Mouse (Mus musculus) T-helper 1 cell (primary cell): ENCODE data around the gene Ppp1r14a.

ENCODE experiments used
- in situ Hi-C: fragments of 300-600 bp; cut with MboI, MseI; formaldehyde crosslinking; loops from one replicate; pipeline ENCODE4 v1.15.1; 2025; ENCODE audit warnings: high pct_unique_total_duplicates

The Ppp1r14a gene

DNA sequence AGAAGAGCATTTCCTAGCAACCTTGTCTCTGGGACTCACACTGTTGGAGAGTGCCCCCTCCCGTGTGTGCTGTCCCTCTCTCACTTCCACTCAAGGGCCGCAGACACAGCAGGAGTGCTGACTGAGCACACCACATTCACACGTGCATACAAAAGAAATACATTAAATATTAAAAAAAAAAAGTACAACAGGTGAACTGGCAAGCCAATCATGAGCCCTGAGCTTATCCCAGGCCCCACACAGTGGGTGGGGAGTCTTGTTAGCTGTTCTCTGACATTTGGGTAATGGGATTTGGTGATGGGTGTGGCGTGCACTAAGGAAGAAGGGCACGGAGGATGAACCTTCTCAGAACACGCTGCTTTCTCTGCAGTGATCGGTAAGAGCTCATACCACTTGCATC lies 13.5 kb downstream of the Ppp1r14a start:
- in situ Hi-C loops, result loop anchor here (5.0 kb wide), 1 partner anchor 250 kb away; no protein-coding TSS in a partner anchor

DNA sequence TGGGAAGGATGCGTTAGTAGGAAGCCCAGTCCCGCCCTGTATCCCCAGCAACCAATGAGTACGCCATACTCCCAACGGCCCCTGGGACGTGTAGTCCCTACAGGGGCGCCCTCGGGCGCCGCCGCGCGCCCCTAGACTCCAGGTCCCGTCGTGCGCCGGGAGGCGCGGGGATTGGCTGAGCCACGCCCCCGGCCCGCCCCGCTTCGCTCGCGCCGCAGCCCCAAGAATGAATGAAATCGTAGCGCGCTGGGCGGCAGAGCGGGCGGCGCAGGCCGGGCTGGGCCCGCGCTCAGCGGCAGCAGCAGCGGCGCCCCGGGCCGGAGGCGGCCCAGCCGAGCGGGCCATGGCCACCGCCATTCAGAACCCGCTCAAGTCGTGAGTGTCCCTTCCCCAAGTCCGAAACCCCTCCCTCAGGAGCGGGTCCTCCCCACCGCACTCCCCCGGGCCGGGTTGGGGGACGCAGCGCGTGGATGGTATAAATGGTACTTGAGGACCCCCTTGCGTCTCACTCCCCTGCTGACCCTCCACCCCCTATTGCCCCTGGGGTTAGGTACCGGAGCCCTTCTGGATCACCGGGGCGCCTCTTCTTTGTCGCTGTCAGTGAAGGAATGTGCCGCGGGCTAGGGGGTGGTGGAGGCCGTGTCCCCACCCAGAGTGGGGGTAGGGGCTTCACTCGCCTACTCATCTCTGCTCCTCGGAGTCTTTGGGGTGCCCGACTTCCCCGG lies 14.8 kb downstream of the Ppp1r14a start, which contains the start of gene Dpf1:
Dpf1 (plus strand) TSS at position 214 of the 725 bp plus-strand sequence.
- in situ Hi-C loops, result loop anchor here (5.0 kb wide), 1 partner anchor 252 kb away; no protein-coding TSS in a partner anchor

DNA sequence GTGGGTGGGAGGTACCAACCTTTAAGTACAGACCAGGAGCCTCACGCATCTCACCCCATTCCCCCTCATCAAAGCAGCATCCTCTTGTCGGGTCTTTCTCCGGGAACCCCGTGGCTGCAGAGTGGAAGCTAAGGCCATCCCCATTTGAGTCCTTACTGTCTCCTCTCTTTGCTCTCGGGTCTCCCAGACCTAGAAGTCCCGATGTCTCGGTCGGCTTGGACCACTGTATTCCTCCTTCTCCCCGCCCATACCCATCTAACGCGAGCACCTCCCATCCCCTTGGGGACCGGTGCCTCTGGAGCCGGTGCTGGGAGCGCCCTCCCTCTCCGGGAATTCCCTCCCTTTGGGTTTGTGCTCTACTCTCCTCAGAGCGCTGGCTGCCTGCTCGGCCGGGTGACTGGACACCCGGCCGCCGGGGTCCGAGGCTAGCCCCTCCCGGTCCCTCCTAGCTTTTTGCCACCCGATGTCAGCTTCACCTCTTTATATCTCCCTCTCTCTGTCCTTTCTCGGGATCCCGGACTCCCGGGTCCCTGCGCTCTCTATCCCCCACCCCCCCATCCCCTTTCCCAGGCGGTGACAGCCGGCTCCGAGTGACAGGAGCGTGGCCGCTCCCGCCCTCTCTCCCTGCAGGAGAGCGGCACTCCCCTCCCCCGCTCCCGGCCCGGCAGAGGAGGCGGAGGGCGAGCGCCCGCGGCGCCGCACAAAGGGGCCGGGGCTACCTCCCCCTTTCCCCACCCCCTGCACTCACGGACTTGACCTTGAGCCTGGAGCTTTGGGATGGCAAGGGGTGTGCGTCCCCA lies 15.6 kb downstream of the Ppp1r14a start:
- in situ Hi-C loops, result loop anchor here (5.0 kb wide), 1 partner anchor 252 kb away; no protein-coding TSS in a partner anchor

DNA sequence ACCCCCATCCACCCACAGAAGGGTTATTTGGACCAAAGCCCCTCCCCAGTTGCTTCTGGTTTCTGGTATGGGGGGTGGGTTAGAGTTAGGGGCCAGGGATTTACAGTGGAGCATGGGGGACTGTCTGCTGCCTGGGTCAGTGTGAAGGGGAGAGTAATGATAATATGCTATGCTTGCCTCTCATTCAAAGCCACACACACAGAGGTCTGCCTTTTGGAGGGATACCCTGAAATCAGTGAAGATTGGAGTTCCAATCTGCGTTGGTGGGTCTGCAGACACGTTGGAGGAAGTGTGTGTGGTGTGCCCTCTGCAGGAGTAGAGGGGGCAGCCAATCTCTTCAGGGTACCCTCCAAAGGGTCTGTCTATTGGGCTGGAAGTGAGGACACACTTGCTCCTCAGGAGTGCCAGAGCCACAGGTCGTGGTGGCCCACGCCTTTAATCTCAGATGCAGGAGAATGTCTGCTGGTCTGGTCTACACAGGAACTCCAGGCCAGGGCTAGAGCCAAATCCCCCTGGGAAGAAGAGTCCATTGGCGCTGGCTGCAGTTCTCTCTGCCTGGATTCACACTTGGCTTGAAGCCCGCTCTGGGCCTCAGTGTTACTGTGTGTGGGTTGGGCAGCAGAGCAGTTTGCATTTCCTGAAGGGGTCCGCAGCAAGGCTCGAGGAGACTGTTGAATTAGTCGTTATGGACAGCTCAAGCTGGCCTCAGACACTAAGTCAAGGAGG lies 16.3 kb downstream of the Ppp1r14a start:
- in situ Hi-C loops, result no loop called here

DNA sequence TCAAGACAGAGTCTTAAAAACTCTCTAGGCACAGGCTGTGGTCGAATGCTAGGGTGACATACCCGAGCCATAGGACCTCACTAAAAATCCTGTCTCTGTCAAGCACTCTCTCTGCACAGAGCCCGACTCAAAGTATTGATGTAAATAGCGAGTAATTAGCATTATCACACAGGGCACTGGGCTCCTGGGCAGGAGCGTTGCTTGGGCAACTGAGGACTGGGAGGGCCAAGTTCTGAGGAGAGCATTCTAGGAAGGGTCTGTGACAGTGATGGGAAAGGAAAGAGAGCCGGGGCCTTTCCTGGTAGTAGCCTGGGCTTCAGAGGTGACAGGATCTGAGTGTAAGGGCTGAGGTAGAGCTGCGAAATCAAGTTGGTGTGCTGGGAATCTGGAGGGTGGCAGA lies 17.0 kb downstream of the Ppp1r14a start:
- in situ Hi-C loops, result no loop called here

DNA sequence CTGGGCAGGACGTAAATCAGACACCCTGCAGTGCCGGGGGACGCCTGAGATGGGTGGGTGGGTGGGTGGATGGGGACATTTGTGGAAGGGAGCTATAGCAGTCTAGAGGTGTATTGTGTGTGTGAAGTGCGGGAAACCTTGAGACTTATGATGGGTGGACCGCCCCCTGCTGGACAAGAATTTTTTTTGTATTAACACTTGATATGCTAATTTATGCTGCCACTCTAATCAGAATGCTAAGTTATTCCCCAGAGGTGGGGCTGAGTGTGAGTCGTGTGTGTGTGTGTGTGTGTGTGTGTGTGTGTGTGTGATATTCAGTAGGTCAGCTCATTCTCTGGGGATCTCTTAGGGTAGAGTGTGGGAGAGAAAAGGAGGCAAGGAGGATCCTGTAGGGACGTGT lies 17.5 kb downstream of the Ppp1r14a start:
- in situ Hi-C loops, result no loop called here

DNA sequence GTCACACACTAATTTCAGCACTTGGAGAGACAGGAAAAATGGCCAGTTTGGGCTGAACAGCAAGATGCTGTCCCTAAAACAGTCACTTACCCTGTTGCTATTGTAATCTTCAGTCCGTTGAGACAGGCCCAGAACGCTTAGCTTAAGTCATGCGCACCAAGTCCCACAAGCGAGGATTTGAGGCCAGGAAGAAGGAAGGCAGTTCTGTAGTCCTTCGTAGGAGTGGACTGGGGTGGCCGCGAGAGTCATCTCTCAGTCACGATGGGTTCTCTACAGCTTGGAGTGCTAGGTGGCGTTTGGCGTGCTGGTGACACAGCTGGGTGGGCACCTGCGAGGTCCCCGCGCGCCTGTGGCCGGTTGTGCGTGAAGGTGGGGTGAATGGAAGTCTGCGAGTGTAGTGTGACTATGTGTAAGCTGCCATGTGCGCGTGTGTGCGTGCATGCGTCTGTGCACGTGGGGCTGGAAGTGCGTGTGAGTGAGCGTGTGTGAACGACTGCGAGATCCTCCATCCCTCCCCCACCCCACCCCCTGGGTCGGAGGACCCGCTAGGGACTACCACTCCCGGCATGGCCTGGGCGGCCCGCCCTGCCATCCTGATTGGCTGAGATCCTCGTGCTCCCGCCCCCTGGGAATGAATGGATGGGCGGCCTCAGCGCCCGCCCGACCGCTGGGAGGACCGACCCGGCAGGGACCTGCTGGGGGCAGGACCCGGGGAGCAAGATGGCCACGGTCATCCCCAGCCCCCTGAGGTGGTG lies 18.4 kb downstream of the Ppp1r14a start:
- in situ Hi-C loops, result no loop called here

DNA sequence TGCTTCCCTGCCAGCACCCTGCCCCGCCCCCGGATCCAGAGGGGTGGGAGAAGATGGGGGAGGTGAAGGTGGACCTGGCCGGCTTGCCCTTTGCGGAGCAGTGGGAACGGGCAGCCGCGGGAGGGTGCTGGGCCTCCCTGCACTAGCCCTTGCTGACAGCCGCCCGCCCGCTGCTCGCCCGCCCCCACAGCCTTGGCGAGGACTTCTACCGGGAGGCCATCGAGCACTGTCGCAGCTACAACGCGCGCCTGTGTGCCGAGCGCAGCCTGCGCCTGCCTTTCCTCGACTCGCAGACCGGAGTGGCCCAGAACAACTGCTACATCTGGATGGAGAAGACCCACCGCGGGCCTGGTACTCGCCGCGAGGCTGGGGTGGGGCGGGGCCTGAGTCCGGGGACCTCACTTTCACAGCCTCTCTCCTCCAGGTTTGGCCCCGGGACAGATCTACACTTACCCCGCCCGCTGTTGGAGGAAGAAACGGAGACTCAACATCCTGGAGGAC lies 20.2 kb downstream of the Ppp1r14a start:
- in situ Hi-C loops, result no loop called here

DNA sequence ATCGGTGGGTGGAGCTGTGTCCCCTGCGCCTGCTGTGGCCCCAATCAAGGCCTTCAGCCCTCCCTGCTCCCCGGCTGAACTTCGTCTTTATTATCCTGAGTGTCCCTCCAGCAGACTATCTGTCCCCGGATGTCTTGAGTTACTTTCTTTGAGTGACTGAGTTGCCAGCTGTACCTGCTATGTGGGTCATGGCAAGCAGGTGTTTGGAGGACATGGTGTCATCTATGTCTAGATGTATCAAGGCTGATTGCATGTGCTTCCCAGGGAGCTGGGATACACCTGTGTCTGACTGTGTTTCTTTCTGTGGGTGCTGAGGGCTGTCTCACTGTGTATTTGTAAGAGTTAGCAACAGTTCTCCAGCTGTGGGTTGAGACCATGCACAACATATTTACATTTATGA lies 20.6 kb downstream of the Ppp1r14a start:
- in situ Hi-C loops, result no loop called here

DNA sequence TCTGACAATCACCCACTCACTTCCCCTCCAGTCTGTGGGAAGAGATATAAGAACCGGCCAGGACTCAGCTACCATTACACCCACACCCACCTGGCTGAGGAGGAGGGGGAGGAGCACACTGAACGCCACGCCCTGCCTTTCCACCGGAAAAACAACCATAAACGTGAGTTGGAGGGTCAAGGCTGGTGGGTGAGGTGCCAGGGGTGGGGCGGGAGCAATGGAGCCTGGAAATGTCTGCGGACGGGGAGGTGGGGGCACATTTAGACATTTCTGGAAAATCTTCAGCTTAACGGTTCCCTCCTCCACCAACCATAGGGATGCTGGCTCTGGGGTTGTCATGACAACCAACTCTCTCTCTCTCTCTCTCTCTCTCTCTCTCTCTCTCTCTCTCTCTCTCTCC lies 23.9 kb downstream of the Ppp1r14a start:
- in situ Hi-C loops, result no loop called here

DNA sequence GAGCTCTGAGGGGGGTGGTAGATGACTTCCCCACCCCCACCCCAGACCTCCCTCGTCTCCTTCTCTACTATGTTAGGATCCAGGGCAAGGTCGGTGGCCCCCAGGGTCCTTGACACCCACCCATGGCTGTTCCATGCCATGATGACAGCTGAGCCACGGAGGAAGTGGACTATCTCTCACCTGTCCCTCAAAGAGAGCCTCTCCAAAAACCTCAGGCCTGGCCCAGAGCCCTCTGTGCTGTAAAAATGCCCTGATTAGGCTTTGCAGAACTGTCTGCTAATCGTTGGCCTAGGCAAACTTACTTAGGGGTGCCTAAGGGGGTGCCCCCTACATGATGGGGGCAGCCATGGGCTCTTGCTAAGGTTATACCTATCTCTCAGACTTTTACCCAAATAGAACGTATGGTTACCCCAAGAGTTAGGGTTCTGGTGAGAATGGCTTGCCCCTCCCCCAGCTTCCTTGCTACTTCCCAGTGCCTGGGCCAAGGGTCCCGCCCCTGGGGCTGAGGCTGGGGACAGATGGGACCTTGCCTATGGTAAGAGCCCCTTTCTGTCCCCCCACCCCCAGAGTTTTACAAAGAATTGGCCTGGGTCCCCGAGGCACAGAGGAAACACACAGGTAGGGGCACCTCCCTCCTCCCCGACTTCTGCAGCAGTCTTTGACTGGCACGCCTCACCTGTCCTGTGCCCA lies 24.6 kb downstream of the Ppp1r14a start:
- in situ Hi-C loops, result no loop called here

DNA sequence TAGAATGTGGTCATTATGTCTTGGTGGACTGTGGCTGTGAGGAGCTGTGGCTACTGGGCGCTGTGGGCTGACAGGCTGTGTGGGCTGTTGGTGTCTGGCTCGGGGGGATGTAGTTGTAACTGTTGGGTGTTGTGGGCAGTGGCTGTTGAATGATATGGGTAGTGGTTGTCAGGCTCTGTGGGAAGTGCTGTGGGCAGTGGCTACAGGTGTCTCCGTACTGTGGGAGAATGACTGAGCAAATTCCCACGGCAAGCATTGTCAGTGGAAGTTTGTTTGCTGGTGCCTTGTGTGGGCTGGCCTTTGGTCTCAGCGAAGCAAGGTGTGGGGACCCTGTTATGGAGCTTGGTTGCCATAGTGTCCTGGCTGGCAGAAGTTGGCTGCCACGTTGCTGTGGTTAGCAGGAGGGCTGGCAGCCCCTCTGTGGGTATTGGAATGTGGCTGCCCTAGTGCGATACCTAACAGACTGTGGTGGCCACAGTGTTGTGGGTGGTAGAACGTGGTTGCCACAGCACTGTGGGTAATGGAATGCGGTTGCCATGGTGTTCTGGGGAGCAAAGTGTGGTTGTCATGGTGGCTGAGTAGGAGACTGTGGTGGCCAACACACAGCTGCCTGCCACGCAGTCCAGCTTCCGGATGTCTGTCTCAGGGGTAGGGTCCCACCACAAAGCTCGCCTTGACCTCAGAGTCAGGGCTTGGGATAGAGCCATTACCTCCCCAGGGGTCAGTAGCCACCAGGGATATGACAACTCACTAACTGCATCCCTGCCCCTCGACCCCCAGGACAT lies 25.9 kb downstream of the Ppp1r14a start:
- in situ Hi-C loops, result no loop called here

DNA sequence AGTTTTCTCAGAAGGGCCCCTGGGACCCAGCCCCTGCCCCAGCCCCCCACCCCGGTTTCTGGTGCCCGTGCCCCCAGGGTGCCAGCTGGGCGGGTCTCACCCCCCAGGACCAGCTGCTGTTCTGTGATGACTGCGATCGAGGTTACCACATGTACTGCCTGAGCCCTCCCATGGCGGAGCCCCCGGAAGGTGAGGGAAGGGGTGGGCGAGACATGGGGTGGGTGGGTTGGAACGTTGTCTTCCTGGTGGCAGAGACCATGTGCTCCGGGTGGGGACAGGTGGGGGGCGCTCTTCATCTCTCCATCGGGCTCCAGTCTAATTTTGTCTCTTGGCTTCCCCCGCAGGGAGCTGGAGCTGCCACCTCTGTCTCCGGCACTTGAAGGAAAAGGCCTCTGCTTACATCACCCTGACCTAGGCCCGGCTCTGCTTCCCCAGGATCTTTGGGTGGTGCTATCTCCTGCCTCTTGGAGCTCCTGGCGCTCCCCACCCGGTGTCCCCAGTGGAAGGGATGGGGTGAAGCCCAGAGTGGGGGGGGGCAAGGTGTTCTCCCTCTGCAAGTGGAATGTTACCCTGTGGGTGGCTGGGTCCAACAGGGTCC lies 27.1 kb downstream of the Ppp1r14a start:
- in situ Hi-C loops, result no loop called here

DNA sequence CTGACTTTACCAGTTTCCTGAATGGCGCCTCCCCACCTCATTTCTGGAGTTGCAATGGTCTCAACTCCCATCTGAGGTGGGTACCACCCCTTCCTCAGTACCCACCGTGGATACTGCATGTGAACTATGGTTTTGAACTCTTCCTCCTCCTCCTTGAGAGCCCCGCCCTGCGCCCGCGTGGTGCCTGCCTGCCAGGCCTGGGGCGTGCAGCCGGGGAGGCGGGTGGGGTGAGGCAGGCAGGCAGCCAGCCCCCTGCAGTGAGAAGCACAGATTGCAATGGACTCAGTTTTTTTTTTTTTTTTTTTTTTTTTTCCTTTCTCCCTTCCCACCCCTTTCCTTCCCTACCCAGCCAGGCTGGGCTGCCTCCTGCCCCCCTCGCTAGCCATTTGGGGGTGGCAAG lies 27.9 kb downstream of the Ppp1r14a start:
- in situ Hi-C loops, result no loop called here

DNA sequence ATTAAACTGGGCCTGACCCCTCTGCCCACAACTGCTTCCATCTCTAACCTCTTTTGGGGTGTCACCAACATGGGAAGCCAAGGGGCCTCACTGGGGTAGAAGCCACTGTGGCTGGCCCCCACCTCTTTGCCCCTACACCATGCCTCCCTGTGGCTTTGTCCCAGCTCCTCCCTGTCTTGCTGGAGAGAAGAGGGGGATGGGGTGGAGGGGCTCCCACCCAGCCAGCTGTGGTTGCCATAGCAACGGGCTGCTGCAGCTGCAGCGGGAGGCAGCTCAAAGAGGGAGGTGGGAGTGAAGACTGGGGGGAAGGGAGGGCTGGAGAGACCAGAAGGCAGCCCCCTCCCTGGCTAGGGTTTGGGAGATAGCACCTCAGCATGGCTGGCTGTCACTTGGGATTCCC lies 28.4 kb downstream of the Ppp1r14a start:
- in situ Hi-C loops, result no loop called here

DNA sequence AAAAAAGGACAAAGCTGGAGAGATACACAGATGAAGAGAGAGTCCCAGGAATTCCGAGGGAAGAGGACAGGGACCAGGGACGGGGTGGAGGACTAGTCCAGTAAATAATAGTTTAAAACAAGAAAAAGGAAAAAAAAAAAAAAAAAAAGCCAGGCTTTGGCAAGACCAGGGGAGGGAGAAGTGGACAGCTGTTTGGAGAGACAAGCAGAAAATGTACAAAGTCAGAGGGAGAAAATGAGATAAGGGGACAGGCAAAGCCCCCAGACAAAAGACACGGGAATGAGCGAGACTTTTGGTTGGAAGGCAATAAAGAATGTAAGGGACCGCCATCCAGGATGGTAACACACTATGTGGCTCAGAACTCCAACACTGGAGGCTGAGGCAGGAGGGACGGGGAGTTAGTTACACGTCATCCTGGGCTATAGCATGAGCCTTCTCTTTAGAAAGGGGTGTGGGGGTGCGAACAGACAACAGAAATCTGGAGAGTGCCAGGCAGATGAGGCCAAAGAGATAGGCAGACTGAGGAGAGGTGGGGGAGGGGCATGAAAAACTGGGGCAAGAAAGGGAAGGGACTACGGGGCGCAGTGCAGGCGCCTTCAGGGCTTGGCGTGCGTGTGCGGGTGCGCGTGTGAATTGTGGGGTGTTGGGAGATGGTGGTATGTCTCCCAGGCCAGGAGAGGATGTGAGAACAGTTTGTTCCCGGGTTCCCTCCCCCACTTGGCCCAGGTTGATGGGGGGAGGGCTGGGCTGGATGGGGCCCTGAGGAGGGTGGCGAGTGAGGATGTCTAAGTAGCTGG lies 29.2 kb downstream of the Ppp1r14a start:
- in situ Hi-C loops, result no loop called here

DNA sequence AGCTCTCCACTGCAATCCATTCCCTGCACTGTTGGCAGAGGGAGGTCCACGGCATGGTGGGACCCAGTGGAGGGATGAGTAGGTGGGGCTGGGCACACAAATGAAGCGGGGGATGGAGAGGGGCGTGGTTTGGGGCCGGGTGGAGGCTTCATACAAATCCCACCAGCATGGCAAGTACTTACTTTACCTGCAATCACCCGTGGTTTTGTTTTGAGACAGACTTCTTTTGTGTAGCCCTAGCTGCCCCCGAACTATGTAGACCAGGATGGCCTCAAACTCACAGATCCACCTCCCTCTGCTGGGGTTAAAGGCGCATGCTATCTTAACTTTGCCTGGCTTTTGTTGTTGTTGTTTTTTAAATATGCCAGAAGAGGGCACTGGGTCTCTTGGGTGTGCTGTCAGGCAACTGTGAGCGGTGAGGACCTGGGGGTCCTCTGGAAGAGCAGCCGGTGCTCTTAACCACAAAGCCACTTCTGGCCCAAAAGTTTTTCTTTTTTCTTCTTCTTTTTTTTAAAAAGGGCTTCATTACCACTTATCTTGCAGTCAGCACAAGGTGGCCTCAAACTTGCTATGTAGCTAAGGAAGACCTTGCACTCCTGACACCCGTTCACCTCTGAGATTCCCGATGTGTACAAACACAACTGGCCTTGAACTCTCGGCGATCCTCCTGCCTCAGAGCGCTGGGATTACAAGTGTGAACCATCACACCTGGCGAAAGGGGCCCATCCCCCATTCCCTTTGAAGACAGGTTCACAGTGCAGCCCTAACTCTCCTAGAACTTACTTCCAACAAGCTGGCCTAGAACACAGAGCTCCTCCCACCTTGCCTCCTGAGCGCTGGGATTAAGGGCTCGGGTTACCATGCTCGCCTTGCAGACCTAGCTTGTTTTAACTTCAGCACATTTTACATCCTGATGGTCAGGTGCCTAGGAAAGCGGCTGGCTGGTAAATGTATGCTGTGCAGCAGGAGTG lies 30.5 kb downstream of the Ppp1r14a start:
- in situ Hi-C loops, result no loop called here
